Mouse (Mus musculus): ENCODE data around the gene Osm.

Osm gene

DNA sequence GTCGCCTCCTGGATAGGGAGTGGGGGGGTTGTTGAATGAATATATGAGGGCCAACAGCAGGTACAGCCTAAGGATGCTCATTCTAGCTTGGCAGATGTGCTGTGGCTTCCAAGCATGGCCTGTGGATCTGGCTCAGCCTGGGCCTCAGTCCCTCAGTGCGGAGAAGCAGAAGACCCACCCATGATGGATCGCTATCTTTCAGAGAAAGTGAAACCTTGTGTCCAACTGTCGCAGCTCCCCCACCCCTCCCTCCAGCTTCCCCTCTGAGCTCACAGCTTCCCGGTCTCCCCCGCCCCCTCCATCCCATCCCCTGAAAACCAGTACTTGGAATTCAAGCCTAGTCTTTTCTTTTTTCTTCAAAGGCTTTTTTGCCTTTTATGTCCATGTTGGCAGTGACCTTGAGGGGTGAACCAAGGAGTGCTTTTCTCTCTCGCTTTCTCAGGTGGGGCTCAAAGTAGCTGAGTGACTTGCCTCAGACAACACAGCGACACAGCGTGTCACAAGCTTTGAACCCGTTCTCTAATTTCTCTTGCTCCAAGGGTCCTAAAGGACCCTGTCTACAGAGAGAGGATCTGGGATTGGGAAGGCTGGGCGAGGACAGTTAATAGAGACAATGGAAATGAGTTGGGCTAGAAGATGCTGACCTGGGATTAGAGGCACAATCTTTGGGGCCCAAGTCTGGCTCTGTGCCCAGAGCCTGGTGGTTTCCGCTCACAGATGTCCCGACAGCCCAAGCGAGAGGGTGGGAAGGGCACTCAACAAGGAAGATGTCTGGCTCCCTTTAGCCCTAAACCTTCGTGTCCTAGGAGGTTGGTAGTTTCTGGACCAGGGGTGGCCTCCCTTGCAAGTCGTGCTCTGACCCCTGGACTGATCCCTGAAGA lies at the start of gene Osm:
Gene Osm (plus strand): TSS at position 756 of the 881 bp plus-strand sequence.
- peak in 1 of 2 experiments; percentile 45 for DNase-seq

DNA sequence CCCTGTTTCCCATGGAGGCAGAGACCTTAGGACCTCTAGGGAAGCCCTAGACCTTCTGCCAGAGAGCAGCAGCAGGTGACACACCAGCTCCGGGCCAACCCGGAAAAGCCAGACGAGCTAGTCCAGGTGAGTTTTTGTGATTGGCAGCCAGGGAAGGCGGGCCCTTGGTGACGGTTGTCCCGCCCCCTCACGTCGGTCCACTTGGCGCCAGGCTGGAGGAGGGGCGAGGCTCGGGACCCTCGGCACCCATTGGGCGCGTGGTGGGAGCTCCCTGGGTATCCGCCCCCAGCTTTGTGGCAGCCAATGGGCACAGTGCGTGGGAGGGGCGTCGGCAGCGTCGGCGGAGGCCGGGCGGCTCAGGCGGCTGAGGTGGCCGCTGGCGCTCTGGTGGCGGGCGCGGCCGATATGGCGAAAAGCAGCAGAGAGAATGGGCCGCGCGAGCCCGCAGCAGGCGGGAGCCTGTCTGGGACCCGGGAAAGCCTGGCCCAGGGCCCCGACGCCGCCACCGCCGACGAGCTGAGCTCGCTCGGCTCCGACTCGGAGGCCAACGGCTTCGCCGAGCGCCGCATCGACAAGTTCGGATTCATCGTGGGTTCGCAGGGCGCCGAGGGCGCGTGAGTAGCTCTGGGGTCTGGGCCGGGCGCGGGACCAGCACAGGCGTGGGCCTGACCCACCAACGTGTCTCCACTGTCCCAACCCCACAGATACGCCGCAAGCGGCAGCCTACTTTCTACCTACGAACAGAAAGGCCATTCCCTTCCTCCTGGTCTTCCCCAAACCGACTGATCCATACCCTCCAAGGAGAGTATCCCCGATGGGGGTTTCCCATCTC lies 49.5 kb upstream of the Osm start, which contains the start of gene Tbc1d10a:
Gene Tbc1d10a (plus strand): TSS at position 304 of the 832 bp plus-strand sequence.
- peak; percentile 99 for DNase-seq

DNA sequence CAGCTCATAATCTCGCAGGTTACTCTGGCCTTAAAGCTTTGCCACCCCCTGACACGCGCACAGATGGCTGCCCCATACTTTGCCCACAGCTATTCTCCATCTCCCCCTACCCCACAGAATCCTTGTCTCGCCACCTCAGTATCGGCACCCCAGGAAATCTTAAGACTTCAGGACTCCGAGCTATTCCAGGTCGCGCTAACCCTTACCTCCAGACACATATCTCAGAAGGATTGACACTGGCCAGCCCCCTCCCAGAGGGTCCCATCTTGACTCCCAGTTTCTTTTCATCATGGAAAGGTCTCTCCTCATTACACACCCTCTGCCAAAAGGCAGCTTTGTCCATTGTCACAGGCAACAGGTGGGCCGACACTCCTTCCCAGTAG lies 48.9 kb upstream of the Osm start:
- no peak for DNase-seq

GRCm38 (mm10) chr11:4189182-4189581 lies 47.0 kb upstream of the Osm start:
- DNase-seq = no peak

DNA sequence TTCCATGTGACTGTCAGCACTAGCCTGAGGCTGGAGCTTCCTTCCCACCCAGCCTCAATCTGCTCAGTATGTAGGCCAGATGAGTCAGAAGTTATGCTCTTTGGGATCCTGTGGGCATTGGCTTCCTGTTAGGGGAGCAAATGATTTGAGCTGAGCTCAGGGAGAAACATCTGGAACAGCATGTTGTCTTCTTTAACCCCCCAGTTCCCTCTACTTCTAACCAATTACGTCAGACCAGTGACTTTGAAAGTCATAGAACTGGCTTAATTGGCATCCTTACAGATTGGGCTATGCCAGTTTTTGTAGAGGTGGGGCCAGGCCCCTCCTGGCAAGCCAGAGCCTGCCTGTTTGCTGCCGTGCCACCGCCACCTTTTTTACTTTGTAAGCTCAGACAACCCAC lies 45.5 kb upstream of the Osm start:
- no peak for DNase-seq

GRCm38 (mm10) chr11:4192757-4193156 lies 43.5 kb upstream of the Osm start:
- DNase-seq = no peak

GRCm38 (mm10) chr11:4193420-4193819 lies 42.8 kb upstream of the Osm start:
- DNase-seq = no peak

DNA sequence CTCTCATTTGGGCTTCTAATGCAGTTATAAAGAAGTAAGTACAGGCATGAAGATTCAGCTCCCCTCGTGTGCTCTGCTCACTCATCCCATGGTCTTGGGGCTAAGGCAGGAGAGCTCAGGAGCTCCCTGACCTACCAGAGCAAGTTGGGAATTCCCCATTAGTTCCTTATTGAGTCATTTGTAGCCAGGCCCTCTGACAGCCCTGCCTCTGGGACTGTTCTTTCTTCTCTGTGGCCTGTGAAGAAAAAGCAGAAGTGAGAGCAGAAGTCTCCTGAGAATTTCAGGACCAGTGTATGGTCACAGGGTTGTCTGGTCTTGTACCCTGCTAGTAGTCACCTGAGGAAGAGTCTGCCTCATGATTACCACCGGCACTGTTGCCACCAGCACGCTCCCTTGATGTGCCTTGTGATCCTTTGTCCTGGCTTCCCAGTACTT lies 40.6 kb upstream of the Osm start:
- DNase-seq = no peak

DNA sequence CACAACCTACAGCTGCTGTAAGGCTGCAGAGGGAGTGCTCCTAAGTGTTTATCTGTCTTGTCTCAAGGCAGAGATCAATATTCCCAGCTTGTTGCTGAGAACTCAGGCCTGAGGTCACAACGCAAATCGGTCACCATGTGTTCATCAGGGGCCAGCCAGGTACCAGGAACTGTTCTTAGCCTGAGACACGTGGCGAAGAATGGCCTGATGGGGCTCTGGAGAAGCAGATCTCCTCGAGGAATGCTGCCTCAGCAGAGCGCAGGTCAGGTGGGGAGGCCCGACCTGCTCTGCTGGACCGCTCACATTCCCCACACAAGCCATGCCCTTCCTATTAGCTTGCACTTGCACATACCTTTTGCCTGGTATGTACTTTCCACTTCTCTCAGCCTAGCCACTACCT lies 39.6 kb upstream of the Osm start:
- no peak for DNase-seq

DNA sequence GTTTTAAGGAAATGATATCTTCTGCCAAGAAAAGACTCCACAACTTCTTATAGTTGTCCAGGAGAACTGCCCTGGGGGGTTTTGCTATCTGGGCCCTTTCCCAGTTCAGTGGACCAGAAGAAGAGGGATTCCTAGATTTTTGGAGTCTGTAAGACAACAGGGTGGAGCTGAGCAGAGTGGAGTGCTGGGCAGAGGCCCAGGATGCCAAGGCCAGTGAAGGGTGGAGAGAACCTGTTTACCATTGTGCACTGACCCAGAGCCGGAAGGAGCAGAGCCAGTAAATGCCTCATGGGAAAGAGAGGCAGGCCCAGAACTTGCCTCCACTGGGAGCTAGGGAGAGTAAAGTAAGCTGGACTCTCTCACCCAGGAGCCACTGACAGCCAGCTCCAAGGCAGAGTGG lies 38.5 kb upstream of the Osm start:
- DNase-seq = no peak

DNA sequence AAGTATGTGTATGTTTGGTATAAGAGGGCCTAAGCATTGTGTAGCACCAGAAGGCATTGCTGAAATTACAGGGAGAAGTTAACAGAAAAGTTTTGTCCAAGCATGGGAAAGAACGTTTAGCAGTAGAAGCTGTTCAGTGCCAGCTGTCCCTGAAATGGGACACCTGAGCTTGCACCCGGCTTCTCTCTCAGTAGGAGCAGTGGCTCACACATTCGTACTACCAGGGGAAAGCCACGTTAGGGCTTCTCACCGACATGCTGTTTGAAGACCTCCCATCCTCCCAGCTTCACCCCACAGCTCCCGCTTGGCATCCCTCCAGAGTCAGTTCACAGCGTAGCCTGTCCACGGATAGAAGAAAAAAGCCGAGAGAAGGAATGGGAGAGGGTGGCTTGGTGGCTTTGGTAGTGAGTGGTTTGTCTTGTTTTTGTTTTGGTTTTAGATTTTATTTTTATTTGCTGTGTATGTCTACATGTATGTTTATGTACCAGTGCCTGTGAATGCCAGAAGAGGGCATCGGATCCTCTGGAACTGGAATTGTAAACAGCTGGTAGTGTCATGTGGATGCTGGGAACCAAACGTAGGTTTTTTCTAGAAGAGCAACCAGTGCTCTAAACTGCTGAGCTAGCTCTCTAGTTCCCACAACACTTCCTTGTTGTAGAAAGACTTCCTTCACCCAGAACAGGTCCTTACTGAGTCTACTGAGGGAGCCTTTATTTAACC lies 34.1 kb upstream of the Osm start:
- no peak for DNase-seq

- no peak for DNase-seq
These were observed 33.1 kb upstream of the Osm start for GRCm38 (mm10) chr11:4202995-4203704.

DNA sequence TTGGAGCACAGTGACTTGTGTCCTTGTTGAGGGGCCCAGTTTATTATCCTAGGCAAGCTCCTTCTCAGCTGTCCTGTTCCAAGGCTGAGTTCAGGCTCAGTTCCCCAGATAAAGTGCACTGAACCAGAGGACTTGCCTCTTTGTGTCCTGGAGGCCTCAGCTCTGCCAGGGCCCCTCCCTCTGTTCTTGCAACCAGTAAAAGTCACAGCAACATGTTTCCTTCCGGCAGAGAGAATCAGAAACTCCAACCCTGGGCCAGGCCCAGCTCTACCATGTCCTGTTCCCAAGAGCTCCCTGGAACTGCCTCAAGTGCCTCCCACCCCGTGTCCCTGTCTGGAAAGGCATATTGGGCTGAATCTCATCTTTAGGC lies 32.5 kb upstream of the Osm start:
- peak; percentile 51 to 61 for DNase-seq

GRCm38 (mm10) chr11:4205097-4205655 lies 31.0 kb upstream of the Osm start:
- DNase-seq = no peak

DNA sequence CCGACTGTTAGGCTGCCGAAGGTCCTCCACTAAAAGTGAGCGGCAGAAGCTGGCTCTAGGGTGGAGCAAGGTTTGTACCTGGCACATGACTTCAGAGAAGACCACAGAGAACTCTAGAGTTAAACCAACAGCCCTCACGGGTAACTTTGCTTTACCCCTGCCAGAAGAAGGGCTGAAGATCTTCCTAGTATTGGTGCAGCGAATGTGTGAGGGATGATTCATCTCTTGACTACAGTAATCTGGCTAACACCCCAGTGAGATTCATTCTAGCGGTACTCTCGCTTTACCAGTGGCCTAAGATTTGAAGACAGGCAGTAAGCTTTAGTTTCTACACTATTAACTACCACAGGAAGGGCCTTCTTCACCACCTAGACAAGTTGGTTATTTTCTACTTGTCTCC lies 30.3 kb upstream of the Osm start:
- DNase-seq = no peak

GRCm38 (mm10) chr11:4206563-4206962 lies 29.7 kb upstream of the Osm start:
- DNase-seq = peak in 1 of 2 experiments; percentile 36

GRCm38 (mm10) chr11:4207655-4208054 lies 28.6 kb upstream of the Osm start:
- no peak for DNase-seq

DNA sequence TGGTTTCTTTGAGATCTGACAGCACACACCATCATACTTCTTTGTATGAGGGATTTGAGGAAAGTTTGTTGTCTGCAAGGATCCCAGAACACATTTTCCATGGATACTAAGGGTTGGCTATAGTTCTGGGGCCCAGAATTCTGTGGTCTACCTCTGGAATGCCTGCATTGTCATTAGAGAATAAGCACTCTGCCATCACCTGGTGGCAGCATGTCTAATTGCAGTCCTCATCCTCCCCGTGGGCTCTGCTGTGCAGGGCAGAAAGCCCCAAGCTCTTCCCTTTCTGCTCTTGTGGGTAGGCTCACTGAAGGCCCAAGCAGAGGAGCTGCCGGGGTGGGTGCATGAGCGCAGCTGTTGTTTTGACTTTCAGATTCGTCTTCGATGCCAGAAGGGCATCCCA lies 26.7 kb upstream of the Osm start:
- no peak for DNase-seq

- no peak for DNase-seq
These were observed 25.4 kb upstream of the Osm start for GRCm38 (mm10) chr11:4210786-4211185.

DNA sequence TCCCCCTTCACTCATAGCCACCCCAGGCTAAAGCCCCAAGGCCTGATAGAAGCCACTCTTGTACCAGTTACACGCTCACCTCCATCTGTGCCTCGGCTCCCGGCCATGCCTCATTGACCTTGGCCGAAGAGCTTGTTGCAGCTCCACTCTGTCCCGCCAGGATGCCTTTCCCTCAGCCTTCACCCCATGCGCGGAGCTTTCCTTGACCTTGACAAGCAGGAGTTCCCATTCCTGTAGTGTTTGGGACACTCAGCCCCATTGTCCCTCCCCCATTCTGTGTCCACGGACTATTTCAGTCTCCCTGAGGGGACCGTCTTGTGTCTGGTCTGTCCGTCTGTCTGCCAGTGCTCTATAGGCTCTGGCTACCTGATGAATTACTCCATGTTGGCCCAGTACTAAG lies 23.1 kb upstream of the Osm start:
- no peak for DNase-seq

- no peak for DNase-seq
These were observed 21.6 kb upstream of the Osm start for GRCm38 (mm10) chr11:4214572-4214971.

DNA sequence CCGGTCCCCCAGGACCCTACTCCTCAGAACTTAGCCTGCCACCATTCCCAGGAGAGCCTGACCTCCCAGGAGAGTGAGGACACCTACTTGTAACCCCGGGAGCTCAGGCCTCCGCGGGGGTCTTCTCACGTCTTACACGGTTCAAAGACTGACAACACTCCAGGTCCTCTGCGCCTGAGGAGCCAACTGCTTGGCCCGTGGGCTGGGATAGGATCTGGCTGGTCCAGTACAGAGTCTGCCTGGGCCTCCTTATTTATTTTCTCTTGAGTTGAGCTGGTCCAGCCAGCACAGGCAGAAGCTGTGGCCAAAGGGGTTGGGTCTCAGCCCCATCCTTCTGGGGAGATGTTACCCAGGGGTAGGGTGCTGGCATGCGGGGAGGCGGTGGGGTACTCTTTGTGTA lies 21.2 kb upstream of the Osm start:
- no peak for DNase-seq
